Mouse (Mus musculus): ENCODE results near the gene Tuba1a.

GRCm38 (mm10) chr15:98952751-98953400 is 627 bp downstream of the Tuba1a start:
- TF ChIP-seq CTCF (conservative IDR thresholded peaks at IDR 0.05; ENCODE audit: insufficient read depth, insufficient read length, low read depth, low read length) (peak; percentile 31; the same call in 1 of the 2 replicates), POLR2A (IDR thresholded peaks at IDR 0.05; ENCODE audit: low read depth, low read length) (no peak)
